Mouse (Mus musculus) liver, embryonic 12.5 days (tissue): ENCODE data around the gene Ankrd9. TPM values are rescaled to one million over a fixed set of nuclear protein-coding genes. Genes with fewer than 3 reads are reported as not detected.
A peak's percentile ranks its signal among the peaks of the same experiment; 100 is the strongest.

ENCODE experiments used
- ATAC-seq: fragments of 200-750 bp; cut with Nextera tagmentation; 2 replicates; pipeline ENCODE4 v1.8.0; 2017; ENCODE audit warnings: moderate number of reproducible peaks, mild to moderate bottlenecking, moderate library complexity
- H3K27ac ChIP-seq: fragments of 300-500 bp; sonication (generic); 2 replicates; pipeline ENCODE4 v1.5.1; 2016; ENCODE audit warnings: mild to moderate bottlenecking
- H3K27me3 ChIP-seq: fragments of 300-500 bp; sonication (generic); replicated peaks from 2 replicates; pipeline ENCODE4 v1.6.1; 2016; ENCODE audit warnings: mild to moderate bottlenecking, moderate library complexity
- H3K36me3 ChIP-seq: fragments of 300-500 bp; sonication (generic); 2 replicates; pipeline ENCODE4 v1.6.1; 2016; ENCODE audit warnings: mild to moderate bottlenecking, moderate library complexity
- H3K4me1 ChIP-seq: fragments of 300-500 bp; sonication (generic); 2 replicates; pipeline ENCODE4 v1.6.1; 2016
- H3K4me2 ChIP-seq: fragments of 300-500 bp; sonication (generic); 2 replicates; pipeline ENCODE4 v1.6.1; 2016; ENCODE audit warnings: mild to moderate bottlenecking, moderate library complexity
- H3K4me3 ChIP-seq: fragments of 300-500 bp; sonication (generic); 2 replicates; pipeline ENCODE4 v1.5.1; 2016; ENCODE audit warnings: mild to moderate bottlenecking, moderate library complexity
- H3K9ac ChIP-seq: fragments of 300-500 bp; sonication (generic); 2 replicates; pipeline ENCODE4 v1.6.1; 2016; ENCODE audit warnings: mild to moderate bottlenecking, moderate library complexity
- H3K9me3 ChIP-seq: fragments of 300-500 bp; sonication (generic); replicated peaks from 2 replicates; pipeline ENCODE4 v1.6.1; 2016; ENCODE audit warnings: mild to moderate bottlenecking, moderate library complexity
- WGBS: fragments of 180-500 bp; shearing (Covaris S2); methylation state at CpG from one replicate; pipeline ENCODE4 v1.1.7; 2016; ENCODE audit not compliant: insufficient replicate concordance; 5-methylcytosine and 5-hydroxymethylcytosine counted together
- polyA plus RNA-seq: library from polyadenylated mRNA; unstranded; fragments of >200 nt; fragmentation: Nextera tagmentation; extraction: Ambion mirVana; gene quantifications from 2 replicates; pipeline ENCODE4 v1.2.1, GENCODE M21; 2016

Ankrd9 gene
- polyA plus RNA-seq, 1 experiment from 2014 or later: 62.2 TPM

- no peak overlapping the region for H3K4me3 ChIP-seq
- ATAC-seq: no peak
- peaks cover 62% of the 10 kb centered on the region for H3K4me1 ChIP-seq
Observed at GRCm38 (mm10) chr12:111005803-111006202, 27.0 kb upstream of the Ankrd9 start.

DNA sequence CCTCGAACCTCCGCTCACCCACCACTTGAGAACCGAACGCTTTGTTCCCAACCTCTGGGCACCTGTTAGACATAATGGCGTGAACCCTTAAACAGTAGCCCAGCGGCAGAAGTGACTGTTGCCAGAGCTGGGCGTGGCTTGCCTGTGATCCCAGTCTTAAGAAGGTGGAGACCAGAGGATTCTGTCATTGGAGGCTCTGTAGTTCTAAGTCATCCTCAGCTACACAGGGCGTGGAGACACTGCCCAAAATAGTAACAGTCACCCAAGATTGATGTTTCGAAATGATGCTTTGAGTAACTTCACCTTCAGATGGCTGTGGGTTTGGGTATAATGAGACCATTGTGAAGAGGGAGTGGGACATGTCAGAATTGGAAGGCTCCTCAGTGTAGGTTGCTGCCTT, 25.3 kb upstream of the Ankrd9 start:
- Histone ChIP-seq H3K9me3 (no peaks in the 10 kb centered on the region), H3K27me3 (no peaks in the 10 kb centered on the region), H3K4me3 (no peak overlapping the region), H3K4me2 (no peak overlapping the region), H3K4me1 (peaks cover 65% of the 10 kb centered on the region), H3K36me3 (no peaks in the 10 kb centered on the region), H3K27ac (no peak overlapping the region), H3K9ac (no peak overlapping the region)
- WGBS: 64% methylated on average over 9 of the region's 9 CpGs
- no peak for ATAC-seq

More at GRCm38 (mm10) chr12:111005803-111006202, 27.0 kb upstream of the Ankrd9 start:
- Histone ChIP-seq H3K36me3 (no peaks in the 10 kb centered on the region), H3K27ac (no peak overlapping the region), H3K9ac (no peak overlapping the region), H3K4me2 (no peak overlapping the region), H3K27me3 (no peaks in the 10 kb centered on the region), H3K9me3 (no peaks in the 10 kb centered on the region)
- WGBS: 83% methylated on average over 6 of the region's 6 CpGs

DNA sequence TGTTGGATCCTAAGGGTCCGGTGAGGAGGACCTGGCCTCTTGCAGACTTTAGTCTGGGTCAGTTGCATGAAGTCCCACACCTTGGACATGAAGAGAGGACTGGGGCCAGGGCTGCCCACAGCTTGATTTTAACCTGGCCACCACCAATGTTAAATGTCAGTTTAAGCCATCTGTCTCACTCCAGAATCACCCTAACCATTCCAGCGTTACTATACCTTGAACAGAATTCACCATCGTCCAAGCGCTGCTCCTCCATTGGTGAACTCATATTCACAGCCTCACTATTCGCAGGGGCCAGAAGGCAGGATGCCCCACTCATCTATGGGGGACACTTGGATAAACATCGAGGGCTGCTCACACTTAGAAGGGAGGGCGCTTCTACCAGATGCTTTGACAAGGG, 22.1 kb upstream of the Ankrd9 start:
- Histone ChIP-seq H3K4me1 (peaks cover 35% of the 10 kb centered on the region), H3K4me3 (no peak overlapping the region), H3K9ac (no peak overlapping the region), H3K9me3 (peaks cover 12% of the 10 kb centered on the region), H3K27me3 (no peaks in the 10 kb centered on the region), H3K27ac (no peak overlapping the region), H3K36me3 (no peaks in the 10 kb centered on the region), H3K4me2 (no peak overlapping the region)
- ATAC-seq: no peak
- 89% methylated on average over 7 of the region's 7 CpGs for WGBS

GRCm38 (mm10) chr12:110999820-111000219, 21.0 kb upstream of the Ankrd9 start:
- no peaks in the 10 kb centered on the region for H3K36me3 ChIP-seq
- H3K27ac ChIP-seq: 0 out of 2 replicates have a peak overlapping the region, but pooled peaks have one; percentile 33
- H3K4me2 ChIP-seq: no peak overlapping the region
- H3K9ac ChIP-seq: no peak overlapping the region
- peaks cover 25% of the 10 kb centered on the region for H3K4me1 ChIP-seq
- no peak overlapping the region for H3K4me3 ChIP-seq
- ATAC-seq: peak; percentile 80
- peaks cover 12% of the 10 kb centered on the region for H3K9me3 ChIP-seq
- 42% methylated on average over 2 of the region's 2 CpGs for WGBS
- no peaks in the 10 kb centered on the region for H3K27me3 ChIP-seq

DNA sequence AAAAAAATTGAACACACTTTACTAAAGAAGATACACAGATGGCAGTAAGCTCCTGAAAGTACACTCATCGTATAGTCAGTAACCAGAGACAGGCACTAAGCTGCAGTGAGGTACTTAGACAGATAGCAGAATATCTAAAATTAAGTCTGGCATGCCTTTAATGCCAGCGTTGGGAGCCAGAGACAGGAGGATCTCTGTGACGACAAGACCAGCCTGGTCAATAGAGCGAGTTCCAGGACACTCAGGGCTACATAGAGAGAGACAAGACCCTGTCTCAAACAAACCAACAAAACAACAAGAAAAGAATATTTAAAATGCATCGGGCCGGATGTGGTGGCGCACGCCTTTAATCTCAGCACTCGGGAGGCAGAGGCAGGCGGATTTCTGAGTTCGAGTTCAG, 19.3 kb upstream of the Ankrd9 start:
- H3K9me3 ChIP-seq: peaks cover 12% of the 10 kb centered on the region
- no peak for ATAC-seq
- H3K27ac ChIP-seq: no peak overlapping the region

DNA sequence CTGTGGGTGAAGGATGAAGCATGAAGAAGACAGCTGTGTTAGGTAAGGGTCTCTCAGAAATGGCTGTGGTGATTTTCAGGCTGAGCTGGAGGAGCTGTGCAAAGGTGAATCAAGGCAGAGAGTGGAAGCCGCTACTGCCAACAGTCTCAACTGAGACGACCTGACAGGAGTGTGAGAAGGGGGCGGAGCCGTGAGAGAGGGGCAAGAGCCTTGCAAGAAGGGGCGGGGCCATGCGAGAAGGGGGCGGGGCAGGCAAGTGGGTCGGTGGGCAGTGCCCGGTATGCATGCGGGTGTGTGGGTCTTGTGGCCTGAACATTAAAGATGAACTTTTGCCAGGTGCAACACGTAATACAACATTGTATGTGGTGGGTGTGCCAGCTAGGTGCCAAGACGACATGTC, 15.8 kb upstream of the Ankrd9 start:
- Histone ChIP-seq H3K36me3 (no peaks in the 10 kb centered on the region), H3K4me3 (no peak overlapping the region), H3K27ac (no peak overlapping the region), H3K4me1 (peaks cover 45% of the 10 kb centered on the region), H3K4me2 (no peak overlapping the region), H3K9ac (no peak overlapping the region), H3K9me3 (peaks cover 12% of the 10 kb centered on the region), H3K27me3 (no peaks in the 10 kb centered on the region)
- 38% methylated on average over 12 of the region's 12 CpGs for WGBS
- no peak for ATAC-seq

More for the DNA sequence above, 19.3 kb upstream of the Ankrd9 start:
- Histone ChIP-seq H3K4me3 (no peak overlapping the region), H3K9ac (no peak overlapping the region), H3K4me1 (peaks cover 26% of the 10 kb centered on the region), H3K36me3 (no peaks in the 10 kb centered on the region), H3K27me3 (no peaks in the 10 kb centered on the region), H3K4me2 (no peak overlapping the region)
- 91% methylated on average over 11 of the region's 11 CpGs for WGBS

DNA sequence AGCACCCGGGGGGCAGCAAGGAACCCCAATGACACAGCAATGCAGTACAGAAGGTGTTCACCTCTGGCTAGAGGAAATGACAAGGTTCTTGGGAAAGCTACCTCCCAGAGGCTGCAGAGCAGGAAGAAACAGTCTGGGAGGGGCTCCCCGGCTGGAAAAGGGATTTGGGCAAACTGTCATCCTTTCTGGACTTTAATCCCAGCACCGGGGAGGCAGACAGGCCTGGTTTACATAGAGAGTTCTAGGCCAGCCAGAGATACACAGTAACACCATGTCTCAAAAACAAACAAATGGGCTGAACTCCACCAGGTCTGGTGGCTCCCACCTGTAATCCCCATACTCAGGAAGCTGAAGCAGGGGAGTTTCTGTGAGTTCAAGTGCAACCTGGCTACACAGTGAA, 14.4 kb upstream of the Ankrd9 start:
- H3K27ac ChIP-seq: peak overlapping the region; percentile 2; the same call in 1 of the 2 replicates
- H3K4me2 ChIP-seq: no peak overlapping the region
- ATAC-seq: no peak

GRCm38 (mm10) chr12:110992771-110993170, 13.9 kb upstream of the Ankrd9 start:
- ATAC-seq: no peak
- Histone ChIP-seq H3K9me3 (peaks cover 2% of the 10 kb centered on the region), H3K4me2 (peak overlapping the region; percentile 87), H3K9ac (peak overlapping the region; percentile 77), H3K27me3 (0 out of 2 replicates have a peak, but pooled peaks cover 3% of the 10 kb centered on the region), H3K4me3 (peak overlapping the region; percentile 68; the same call in 1 of the 2 replicates), H3K36me3 (no peaks in the 10 kb centered on the region), H3K27ac (peak overlapping the region; percentile 10; the same call in 1 of the 2 replicates), H3K4me1 (peaks cover 45% of the 10 kb centered on the region)
- WGBS: 79% methylated on average over 12 of the region's 12 CpGs

More for the DNA sequence above, 14.4 kb upstream of the Ankrd9 start:
- peaks cover 45% of the 10 kb centered on the region for H3K4me1 ChIP-seq
- no peaks in the 10 kb centered on the region for H3K27me3 ChIP-seq
- WGBS: 85% methylated on average over 3 of the region's 3 CpGs
- no peak overlapping the region for H3K4me3 ChIP-seq
- no peak overlapping the region for H3K9ac ChIP-seq
- peaks cover 7% of the 10 kb centered on the region for H3K9me3 ChIP-seq
- no peaks in the 10 kb centered on the region for H3K36me3 ChIP-seq

DNA sequence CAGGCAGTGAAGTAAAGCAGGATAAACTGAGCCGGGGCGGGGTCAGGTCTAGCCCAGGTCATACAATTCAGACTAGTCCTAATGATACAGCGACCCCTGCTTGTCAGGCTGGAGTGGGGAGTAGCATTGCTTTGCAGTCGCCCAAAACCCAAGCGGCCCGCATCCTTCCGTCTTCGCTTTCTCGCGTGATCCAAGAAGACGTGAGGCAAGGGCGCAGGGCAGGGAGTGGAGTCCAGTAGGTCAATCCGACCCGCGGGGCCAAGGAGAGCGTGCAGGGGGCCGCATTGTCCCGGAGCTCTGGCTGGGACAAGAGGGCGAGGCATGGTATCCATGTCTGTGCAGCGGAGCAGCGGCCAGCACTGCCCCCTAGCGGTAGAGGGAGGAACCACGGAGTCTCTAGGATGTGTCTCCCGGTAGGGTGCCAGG, 13.3 kb upstream of the Ankrd9 start:
- Histone ChIP-seq H3K4me1 (peaks cover 45% of the 10 kb centered on the region), H3K27me3 (0 out of 2 replicates have a peak, but pooled peaks cover 6% of the 10 kb centered on the region), H3K9ac (peak overlapping the region; percentile 77), H3K4me2 (peak overlapping the region; percentile 87), H3K4me3 (peak overlapping the region; percentile 68), H3K9me3 (no peaks in the 10 kb centered on the region), H3K27ac (peak overlapping the region; percentile 85), H3K36me3 (no peaks in the 10 kb centered on the region)
- whole genome bisulfite sequencing: under 1% methylated on average over 24 of the region's 24 CpGs
- ATAC-seq: peak; percentile 95

- Histone ChIP-seq H3K36me3 (no peaks in the 10 kb centered on the region), H3K27me3 (0 out of 2 replicates have a peak, but pooled peaks cover 9% of the 10 kb centered on the region), H3K4me3 (peak overlapping the region; percentile 68), H3K4me2 (peak overlapping the region; percentile 87), H3K9ac (peak overlapping the region; percentile 77), H3K4me1 (peaks cover 45% of the 10 kb centered on the region), H3K27ac (peak overlapping the region; percentile 85), H3K9me3 (no peaks in the 10 kb centered on the region)
- under 1% methylated on average over 23 of the region's 23 CpGs for WGBS
- ATAC-seq: peak; percentile 91
Observed at GRCm38 (mm10) chr12:110991361-110992127, 12.7 kb upstream of the Ankrd9 start.

DNA sequence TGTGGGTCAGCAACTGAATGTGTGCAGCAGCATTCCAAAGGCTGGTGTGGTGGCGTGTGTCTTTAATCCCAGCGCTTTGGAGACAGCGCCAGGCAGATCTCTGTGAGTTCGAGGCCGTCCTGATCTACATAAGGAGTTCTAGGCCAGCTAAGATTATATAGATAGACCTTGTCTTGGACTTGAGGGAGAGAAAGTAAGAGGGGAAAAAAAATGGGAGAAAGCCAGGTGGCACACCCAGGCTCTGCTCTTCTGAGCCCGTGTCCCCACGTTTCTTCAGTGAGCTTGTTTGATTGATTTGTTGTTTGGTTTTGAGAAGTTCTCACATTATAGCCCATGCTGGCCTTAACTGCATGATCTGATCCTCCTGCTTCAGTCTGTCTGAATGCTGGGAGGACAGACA, 11.7 kb upstream of the Ankrd9 start:
- Histone ChIP-seq H3K4me2 (no peak overlapping the region), H3K27me3 (0 out of 2 replicates have a peak, but pooled peaks cover 9% of the 10 kb centered on the region), H3K9me3 (no peaks in the 10 kb centered on the region), H3K4me1 (peaks cover 45% of the 10 kb centered on the region), H3K9ac (no peak overlapping the region), H3K27ac (no peak overlapping the region; the same call in 1 of the 2 replicates), H3K36me3 (no peaks in the 10 kb centered on the region), H3K4me3 (no peak overlapping the region)
- WGBS: 87% methylated on average over 7 of the region's 7 CpGs
- no peak for ATAC-seq

GRCm38 (mm10) chr12:110989409-110989808, 10.6 kb upstream of the Ankrd9 start:
- H3K9me3 ChIP-seq: no peaks in the 10 kb centered on the region
- H3K9ac ChIP-seq: no peak overlapping the region
- H3K4me2 ChIP-seq: no peak overlapping the region
- peaks cover 40% of the 10 kb centered on the region for H3K4me1 ChIP-seq
- no peak for ATAC-seq
- H3K36me3 ChIP-seq: no peaks in the 10 kb centered on the region
- 81% methylated on average over 3 of the region's 3 CpGs for WGBS
- H3K4me3 ChIP-seq: no peak overlapping the region
- 0 out of 2 replicates have a peak, but pooled peaks cover 9% of the 10 kb centered on the region for H3K27me3 ChIP-seq
- no peak overlapping the region for H3K27ac ChIP-seq
